Mouse (Mus musculus): ENCODE results near the gene Rtf1.

Gene Rtf1

GRCm38 (mm10) chr2:119730735-119731134, 55.9 kb downstream of the Rtf1 start:
- no peak for DNase-seq

- no peak for DNase-seq
Measured at GRCm38 (mm10) chr2:119737124-119737523, 62.3 kb downstream of the Rtf1 start.

- no peak for DNase-seq
Measured at GRCm38 (mm10) chr2:119740567-119740966, 65.7 kb downstream of the Rtf1 start.

GRCm38 (mm10) chr2:119741581-119742411, 66.9 kb downstream of the Rtf1 start, which contains the start of gene Itpka:
TSS of gene Itpka (plus strand) at chr2:119742337.
- peak; percentile 58 for DNase-seq

GRCm38 (mm10) chr2:119742461-119743175, 67.8 kb downstream of the Rtf1 start:
- DNase-seq, result peak; percentile 39 to 41

- peak; percentile 26 to 59 for DNase-seq
Measured at GRCm38 (mm10) chr2:119743176-119743807, 68.4 kb downstream of the Rtf1 start.

- peak; percentile 57 to 78 for DNase-seq
Measured at GRCm38 (mm10) chr2:119743808-119744162, 68.9 kb downstream of the Rtf1 start.

GRCm38 (mm10) chr2:119744163-119745111, 69.6 kb downstream of the Rtf1 start:
- DNase-seq, result peak; percentile 68 to 81

- DNase-seq, result peak in 1 of 2 experiments; percentile 18
Measured at GRCm38 (mm10) chr2:119745281-119745680, 70.4 kb downstream of the Rtf1 start.

GRCm38 (mm10) chr2:119747554-119747953, 72.7 kb downstream of the Rtf1 start:
- DNase-seq, result no peak

GRCm38 (mm10) chr2:119749260-119749659, 74.4 kb downstream of the Rtf1 start:
- no peak for DNase-seq

- peak in 1 of 2 experiments; percentile 21 for DNase-seq
Measured at GRCm38 (mm10) chr2:119757601-119758100, 82.8 kb downstream of the Rtf1 start.

- peak; percentile 36 to 38 for DNase-seq
Measured at GRCm38 (mm10) chr2:119758101-119758843, 83.4 kb downstream of the Rtf1 start.

GRCm38 (mm10) chr2:119758844-119759835, 84.3 kb downstream of the Rtf1 start:
- DNase-seq, result no peak

GRCm38 (mm10) chr2:119760251-119760650, 85.4 kb downstream of the Rtf1 start, which contains the start of gene Ltk:
TSS of gene Ltk (minus strand) at chr2:119760431.
- no peak for DNase-seq

GRCm38 (mm10) chr2:119762276-119762675, 87.4 kb downstream of the Rtf1 start:
- no peak for DNase-seq

GRCm38 (mm10) chr2:119763924-119764323, 89.1 kb downstream of the Rtf1 start:
- no peak for DNase-seq

- DNase-seq, result no peak
Measured at GRCm38 (mm10) chr2:119767246-119767645, 92.4 kb downstream of the Rtf1 start.
